Mouse (Mus musculus) layer of hippocampus, adult 2 months (tissue): ENCODE results near the gene Ttll13. TPM values are rescaled to one million over a fixed set of nuclear protein-coding genes. Genes with fewer than 3 reads are reported as not detected.

ENCODE experiments used
- DNase-seq, 2 experiments: peaks; one replicate each; pipeline ENCODE4 v3.0.0; 2022; ENCODE audit warnings: low spot score in 2 of 2
- H3K27ac ChIP-seq: fragments of 200-600 bp; 2 replicates; pipeline ENCODE4 v1.8.1; 2022
- H3K4me3 ChIP-seq: fragments of 200-600 bp; 2 replicates; pipeline ENCODE4 v1.8.1; 2022; ENCODE audit warnings: mild to moderate bottlenecking
- CTCF ChIP-seq: fragments of 200-600 bp; conservative IDR thresholded peaks from 2 replicates; pipeline ENCODE4 v1.8.1; 2022; ENCODE audit warnings: antibody characterized with exemption, mild to moderate bottlenecking, moderate library complexity
- long read RNA-seq, 2 experiments: library from polyadenylated mRNA; stranded (forward); transcript quantifications; one replicate each; pipeline ENCODE4 v2.0.0; 2021; ENCODE audit warnings: borderline mapping rate in 2 of 2
- total RNA-seq, 2 experiments: library from RNA; stranded (reverse); gene quantifications; 2 replicates each; pipeline ENCODE4 v1.2.3; 2021

Ttll13 gene
- total RNA-seq: 1 to 10 TPM; 1.4 to 3.3 TPM
- long read RNA-seq, experiment 1, partial matches to known transcripts: 0 of 1 reads
- long read RNA-seq, experiment 1, other reads (novel, unspliced or antisense): 1 of 1 reads
- long read RNA-seq, experiment 2, partial matches to known transcripts: 0 of 1 reads
- long read RNA-seq, experiment 2, other reads (novel, unspliced or antisense): 1 of 1 reads

DNA sequence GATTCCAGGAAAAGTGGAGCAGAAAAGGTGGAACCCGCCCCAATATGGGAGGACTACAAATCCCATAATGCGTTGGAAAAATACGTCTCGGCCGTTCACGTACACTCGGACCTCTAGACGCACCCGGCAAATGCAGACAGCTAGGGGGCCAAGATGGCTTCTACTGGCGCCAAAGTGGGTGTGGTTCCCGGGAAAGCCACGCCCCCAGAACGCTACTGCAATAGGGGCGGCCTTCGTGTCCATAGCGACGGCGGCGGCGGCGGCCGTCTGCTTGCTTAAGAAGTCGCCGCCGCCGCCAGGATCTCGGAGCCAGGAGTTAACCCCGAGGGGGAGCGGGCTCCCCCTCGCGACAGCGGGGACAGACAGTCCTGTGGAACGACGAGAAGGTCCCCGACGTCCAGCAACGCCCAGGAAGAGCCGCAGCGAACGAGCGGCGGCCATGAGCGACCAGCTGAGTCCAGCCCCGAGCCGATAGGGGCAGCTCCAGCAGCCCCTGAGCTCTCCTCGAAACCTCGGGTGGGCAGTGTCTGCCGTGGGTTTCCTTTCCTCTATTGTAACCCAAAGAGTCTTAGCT, at the start of gene Ttll13:
TSS of gene Ttll13 (plus strand) at position 229 of the 574 bp plus-strand sequence.
- Histone ChIP-seq H3K27ac (peak within 1 kb of the TSS; percentile 93), H3K4me3 (peak within 1 kb of the TSS; percentile 86)
- TF ChIP-seq CTCF: peak; percentile 70
- peak; percentile 95 to 97 for DNase-seq

DNA sequence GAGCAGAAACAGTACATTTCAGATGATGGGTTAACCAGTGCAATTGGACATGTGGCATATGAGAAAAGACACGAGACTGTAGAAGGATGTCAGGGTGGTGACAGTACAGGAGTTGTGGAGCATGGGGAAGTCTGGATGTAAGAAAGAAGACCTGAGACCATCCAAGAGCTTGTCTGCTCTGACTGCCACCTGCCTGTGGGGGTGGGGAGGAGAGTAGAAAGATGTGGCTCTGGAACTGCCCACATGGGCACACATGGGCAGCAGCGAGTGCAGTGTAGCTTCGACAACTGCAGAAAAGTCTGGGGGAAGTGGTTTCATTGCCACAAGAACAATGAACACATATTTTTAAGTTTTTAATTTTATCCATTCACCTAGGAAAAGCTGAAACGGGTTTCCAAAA, 48.8 kb upstream of the Ttll13 start:
- Histone ChIP-seq H3K27ac (peak overlapping the region; percentile 95), H3K4me3 (peak overlapping the region; percentile 78)
- TF ChIP-seq CTCF: peak; percentile 27
- no peak for DNase-seq

DNA sequence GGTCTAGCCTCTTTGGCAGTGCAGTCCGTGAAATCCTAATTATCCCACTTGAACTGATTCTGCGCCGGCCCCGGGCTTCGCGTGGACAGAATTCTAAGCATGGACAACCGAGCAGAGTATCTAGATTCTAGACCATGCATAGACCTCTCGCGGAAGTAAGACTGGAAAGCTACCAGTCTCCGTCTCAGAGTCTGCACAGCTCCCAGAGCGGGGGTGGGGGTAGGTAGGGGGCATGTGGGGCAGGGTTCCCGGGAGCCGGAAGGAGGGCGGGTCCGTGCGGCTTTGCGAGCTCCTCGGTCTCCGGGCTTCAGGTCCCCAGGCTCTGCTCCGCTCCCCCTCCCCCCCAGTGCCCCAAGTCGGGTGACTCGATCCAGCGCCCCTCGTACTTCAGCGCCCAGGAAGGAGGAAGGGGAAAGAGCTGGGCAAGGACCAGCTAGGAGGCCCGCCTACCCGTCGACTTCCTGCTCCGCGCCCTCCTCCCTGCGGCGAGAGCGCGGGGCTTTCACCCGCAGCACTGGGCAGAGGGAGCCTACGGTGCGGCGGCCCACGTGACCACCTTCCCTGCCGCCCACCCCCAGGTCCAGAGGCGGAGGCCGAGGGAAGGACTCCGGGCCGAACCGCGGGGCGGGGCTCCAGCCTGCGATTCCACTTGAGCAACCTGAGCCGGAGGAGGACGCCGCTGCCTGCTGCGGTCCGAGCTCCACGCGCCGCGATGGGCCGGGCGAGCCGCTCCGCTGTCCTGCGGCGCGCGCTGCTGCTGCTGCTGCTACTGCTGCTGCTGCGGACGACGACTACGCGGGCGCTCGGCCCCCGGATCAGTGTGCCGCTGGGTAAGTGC, 48.0 kb upstream of the Ttll13 start:
- Histone ChIP-seq H3K27ac (peak overlapping the region; percentile 95), H3K4me3 (peak overlapping the region; percentile 78)
- TF ChIP-seq CTCF: no peak
- peak; percentile 62 to 74 for DNase-seq

DNA sequence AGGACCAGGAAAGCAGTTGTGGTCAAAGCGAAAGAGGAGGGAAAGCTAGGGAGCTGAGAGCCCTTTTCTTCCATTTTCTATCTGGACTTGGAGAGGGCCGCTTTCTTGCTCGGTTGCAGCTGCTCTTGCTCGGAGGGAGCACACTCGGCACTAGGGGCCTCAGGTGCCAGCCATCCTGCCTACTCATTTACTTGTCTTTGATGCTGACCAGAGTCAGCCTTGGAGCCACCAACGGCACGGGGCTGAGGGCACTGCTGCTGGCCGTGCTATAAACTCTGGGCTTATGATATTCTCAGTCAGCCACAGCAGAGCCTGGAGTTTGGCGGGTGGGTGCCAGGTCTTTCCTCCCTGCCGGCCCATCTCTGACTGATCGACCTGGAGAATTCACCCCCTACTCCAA, 47.3 kb upstream of the Ttll13 start:
- Histone ChIP-seq H3K4me3 (peak overlapping the region; percentile 78), H3K27ac (peak overlapping the region; percentile 95)
- DNase-seq: no peak
- TF ChIP-seq CTCF: no peak

DNA sequence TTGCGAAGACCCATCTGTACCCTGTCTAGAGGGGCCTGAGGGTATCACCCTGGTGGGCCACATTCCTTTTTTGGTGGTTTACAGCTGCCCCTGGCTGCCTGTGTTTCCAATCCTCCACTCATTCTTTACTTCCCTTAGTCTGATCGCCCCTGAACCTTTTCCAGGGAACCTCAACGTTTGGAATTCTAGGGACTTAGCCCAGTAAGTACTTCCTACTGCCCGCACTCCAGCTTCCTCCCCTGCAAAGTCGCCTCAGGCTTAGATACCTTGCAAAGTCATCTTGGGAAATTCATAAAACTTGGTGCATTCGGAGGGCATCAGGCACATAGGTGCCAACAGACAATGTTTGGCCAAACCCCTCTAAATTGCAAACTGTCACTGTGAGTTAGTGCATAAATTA, 46.9 kb upstream of the Ttll13 start:
- DNase-seq: no peak
- no peak for TF ChIP-seq CTCF
- H3K4me3 ChIP-seq: peak overlapping the region; percentile 78
- H3K27ac ChIP-seq: peak overlapping the region; percentile 95

DNA sequence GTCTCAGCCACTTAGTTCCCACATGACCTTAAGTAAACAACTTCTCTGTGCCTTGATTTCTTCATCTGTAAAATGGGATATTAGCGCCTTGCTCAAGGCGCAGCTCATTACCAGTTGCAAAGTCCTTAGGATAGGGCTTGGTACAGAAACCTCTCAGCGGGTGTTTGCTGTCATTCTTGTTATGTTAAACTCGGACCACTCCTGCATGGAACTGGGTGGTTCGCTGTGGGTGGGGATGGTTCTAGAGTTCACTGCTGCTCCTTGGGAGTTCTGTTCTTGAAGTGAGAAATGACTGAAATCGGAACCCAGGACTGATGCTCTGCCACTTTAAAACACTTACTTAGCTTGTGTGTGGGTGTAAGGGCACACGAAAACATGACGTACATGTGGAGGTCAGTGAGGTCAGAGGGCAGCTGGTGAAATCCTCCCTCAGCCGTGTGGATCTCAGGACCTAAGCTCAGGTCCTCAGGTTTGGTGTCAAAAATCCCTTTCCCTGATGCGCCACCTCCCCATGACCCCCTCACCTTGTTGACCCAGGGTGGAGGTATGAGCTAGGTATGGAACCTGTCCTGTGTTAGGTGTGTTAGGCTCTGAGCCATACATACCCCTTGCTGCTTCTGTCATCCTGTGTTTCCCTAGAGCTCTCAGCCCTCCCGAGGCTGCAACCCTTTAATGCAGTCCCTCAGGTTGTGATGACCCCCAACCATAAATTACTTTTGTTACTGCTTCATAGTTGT, 46.2 kb upstream of the Ttll13 start:
- no peak for TF ChIP-seq CTCF
- Histone ChIP-seq H3K4me3 (peak overlapping the region; percentile 78), H3K27ac (peak overlapping the region; percentile 95)
- no peak for DNase-seq

DNA sequence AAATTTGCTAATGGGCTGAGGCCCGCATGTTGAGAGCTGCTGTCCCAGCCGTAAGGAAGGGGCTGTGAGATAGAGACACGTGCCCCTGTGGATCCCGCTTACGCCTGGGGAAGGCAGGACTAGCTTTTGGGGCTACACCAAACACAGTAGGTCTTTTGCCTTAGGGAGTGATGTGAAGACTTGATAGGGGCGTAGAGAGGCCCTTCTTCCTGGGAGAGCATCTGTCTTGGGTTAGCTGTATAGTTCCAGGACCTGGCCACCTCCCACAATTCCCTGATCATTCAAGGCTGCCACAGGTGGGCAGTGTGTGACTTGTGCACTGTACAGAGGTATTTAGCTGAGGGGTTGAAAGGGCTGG, 45.6 kb upstream of the Ttll13 start:
- no peak for DNase-seq
- TF ChIP-seq CTCF: no peak
- H3K27ac ChIP-seq: peak overlapping the region; percentile 95; the same call in 1 of the 2 replicates
- peak overlapping the region; percentile 78; the same call in 1 of the 2 replicates for H3K4me3 ChIP-seq

DNA sequence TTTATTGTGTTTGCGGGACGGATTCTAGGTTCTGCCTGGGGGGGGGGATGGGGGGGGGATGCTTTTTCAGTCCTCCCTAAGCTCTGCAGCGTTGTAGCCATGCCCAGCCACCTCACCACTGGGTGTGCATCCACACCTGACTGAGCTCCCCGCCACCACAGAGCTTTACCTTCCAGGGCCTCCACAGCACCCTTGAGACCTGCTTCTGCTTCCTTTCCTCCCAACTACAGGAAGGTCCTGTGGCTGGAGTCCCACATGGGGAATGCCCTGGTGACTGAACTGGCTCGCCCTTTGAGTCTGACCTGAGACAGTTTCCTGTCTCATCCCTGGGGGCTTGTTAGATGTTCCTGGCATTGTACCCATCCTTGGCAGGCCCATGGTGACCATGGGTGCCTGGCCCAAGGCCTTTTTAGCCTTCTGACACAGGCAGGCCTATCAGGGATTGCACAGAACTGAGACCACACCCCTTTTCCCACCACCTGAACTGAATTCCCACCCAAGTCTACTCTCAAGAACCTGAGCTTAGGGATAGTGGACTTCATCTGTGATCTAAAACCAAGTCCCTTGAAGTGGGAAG, 45.1 kb upstream of the Ttll13 start:
- no peak for DNase-seq
- Histone ChIP-seq H3K27ac (peak overlapping the region; percentile 76; the same call in 1 of the 2 replicates), H3K4me3 (no peak overlapping the region)
- no peak for TF ChIP-seq CTCF

DNA sequence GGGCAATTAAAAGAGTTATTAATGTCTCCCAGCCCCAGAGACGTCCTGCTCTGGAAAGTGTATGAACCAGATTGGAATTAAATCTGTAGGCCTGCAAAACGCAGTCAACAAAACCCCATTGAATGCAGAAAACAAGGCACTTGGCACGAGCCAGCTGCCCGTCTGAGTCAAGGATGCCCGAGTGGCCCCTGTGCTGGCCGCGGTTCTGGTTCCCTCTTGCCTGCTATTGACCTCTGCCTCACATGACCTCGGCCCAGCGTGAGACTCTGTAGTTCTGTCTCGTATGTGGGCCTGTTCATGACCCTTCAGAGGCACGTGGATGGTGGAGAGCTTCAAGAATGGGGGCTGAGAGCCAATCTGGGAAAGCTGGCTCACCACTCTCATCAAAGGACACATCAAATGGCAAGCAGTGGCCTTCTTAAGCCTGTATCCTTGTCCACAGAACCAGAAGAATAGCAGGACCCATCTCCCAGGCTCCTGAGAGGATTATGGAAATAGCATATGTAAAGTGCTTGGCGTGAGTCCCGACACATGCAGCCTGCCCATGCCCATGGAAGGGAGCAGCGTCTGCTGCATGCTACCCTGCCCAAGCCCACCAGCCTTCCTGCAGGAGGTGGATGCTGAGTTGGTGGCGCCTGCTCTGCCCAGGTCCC, 44.2 kb upstream of the Ttll13 start:
- H3K27ac ChIP-seq: peak overlapping the region; percentile 76
- TF ChIP-seq CTCF: no peak
- peak overlapping the region; percentile 9; the same call in 1 of the 2 replicates for H3K4me3 ChIP-seq
- DNase-seq: no peak

DNA sequence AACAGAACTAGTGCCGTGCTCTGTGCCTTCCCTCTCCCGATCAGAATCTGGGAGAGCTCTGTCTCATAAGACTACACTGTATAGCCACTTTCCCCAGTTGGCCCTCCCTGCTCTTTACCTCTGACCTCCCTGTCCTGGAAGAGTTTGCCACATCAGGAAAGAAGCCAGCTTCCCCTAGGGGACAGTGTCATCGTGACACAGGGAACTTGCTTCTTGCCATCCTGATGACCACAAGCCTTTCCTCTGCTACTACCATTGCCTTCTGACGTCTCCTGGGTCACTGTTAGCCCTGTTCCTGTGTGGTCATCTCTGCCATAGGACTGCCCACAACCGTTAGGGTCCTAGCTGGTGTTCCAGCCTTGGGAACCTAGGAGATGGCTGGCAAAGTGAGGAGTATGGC, 43.2 kb upstream of the Ttll13 start:
- H3K4me3 ChIP-seq: no peak overlapping the region
- peak overlapping the region; percentile 33; the same call in 1 of the 2 replicates for H3K27ac ChIP-seq
- no peak for DNase-seq
- TF ChIP-seq CTCF: no peak

DNA sequence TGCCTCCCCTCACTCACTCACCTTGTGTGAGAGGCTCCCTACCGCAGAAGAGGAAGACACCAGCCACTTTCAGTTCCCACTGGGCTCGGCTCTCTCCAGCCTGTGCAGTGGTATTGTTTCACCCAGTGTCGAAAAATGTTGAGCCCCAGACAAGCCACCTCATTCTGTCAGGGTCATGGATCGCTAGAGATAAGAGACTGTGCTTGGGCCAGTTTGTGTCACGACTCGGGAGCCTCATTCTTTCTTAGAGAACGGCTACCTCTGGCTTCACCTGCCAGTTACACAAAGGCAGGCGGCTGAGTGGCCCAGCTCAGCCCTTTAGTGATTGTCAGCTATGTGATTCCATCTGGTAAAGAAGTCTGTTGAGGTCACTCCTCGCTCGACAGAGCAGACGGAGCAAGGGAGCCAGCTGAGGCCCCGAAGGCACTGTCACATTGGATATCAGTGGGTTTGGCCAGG, 42.5 kb upstream of the Ttll13 start:
- DNase-seq: no peak
- peak overlapping the region; percentile 23; the same call in 1 of the 2 replicates for H3K27ac ChIP-seq
- H3K4me3 ChIP-seq: no peak overlapping the region
- TF ChIP-seq CTCF: no peak

DNA sequence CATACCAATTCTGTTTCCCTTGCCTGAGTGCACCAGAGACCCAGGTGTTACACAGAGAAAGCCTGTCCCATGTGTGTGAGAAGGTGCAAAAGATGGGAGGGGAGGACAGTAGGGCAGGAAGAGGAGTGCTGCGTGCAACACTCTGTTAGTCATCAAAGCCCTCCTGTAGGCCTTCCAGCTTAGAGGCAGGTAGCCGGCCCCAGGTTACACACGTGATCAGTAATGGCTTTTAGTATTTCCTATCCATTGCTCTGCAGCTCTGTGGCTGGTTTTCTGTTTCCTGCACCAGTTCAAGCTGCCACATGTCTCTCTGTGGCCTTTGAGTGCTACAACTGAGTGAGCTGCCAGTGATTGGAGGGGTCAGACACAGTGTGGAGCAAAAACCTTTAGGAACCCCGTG, 41.8 kb upstream of the Ttll13 start:
- no peak for DNase-seq
- no peak for TF ChIP-seq CTCF
- Histone ChIP-seq H3K4me3 (no peak overlapping the region), H3K27ac (no peak overlapping the region)
